Mouse (Mus musculus) olfactory bulb, adult 2 months (tissue): ENCODE data around the gene Ltv1.

Source experiments
- CTCF ChIP-seq: fragments of 200-500 bp; IDR thresholded peaks from 2 replicates; pipeline ENCODE4 v1.5.1; 2012; ENCODE audit warnings: low read depth, mild to moderate bottlenecking, low read length, moderate library complexity; ENCODE audit not compliant: insufficient read depth
- POLR2A ChIP-seq: fragments of 200-500 bp; IDR thresholded peaks from 2 replicates; pipeline ENCODE4 v1.6.1; 2012; ENCODE audit warnings: mild to moderate bottlenecking, low read depth, low read length, moderate library complexity; ENCODE audit not compliant: insufficient read depth

DNA sequence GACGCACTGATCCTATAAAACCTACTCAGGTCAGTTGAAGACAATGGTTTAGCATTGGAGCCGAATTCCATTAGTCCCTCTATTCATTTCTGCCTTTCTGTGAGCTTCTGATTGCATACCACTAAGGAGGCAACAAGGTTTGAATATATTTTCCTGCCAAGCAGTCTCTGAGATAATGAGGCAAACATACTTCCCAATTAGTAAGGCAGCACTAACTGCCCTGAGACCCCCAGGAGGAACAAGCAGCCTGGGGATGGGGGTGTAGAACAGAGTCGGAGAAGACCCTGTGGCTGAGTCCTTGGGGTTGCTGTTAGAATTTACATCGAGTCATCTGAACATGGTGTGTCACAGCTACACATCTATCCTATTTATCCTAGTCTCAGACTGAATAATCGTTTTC lies 37.6 kb downstream of the Ltv1 start:
- TF ChIP-seq CTCF (no peak), POLR2A (no peak)
